Mouse (Mus musculus) ES-CJ7 (cell line): ENCODE results near the gene Spsb4.
A peak's percentile ranks its signal among the peaks of the same experiment; 100 is the strongest.

ENCODE experiments used
- DNase-seq: peaks from one replicate; pipeline ENCODE4 v3.0.0; 2011; ENCODE audit warnings: low read depth, low spot score

The Spsb4 gene

GRCm38 (mm10) chr9:97018677-97019147, at the start of gene Spsb4:
Gene Spsb4, minus strand, starts transcription at chr9:97018843.
- DNase-seq: peak; percentile 76

- DNase-seq: no peak
Measured at GRCm38 (mm10) chr9:97067761-97068160, 49.1 kb upstream of the Spsb4 start.

GRCm38 (mm10) chr9:97065885-97066284, 47.2 kb upstream of the Spsb4 start:
- no peak for DNase-seq

- no peak for DNase-seq
Measured at GRCm38 (mm10) chr9:97065216-97065615, 46.6 kb upstream of the Spsb4 start.

GRCm38 (mm10) chr9:97064161-97064560, 45.5 kb upstream of the Spsb4 start:
- DNase-seq: no peak

- DNase-seq: no peak
Measured at GRCm38 (mm10) chr9:97061696-97062095, 43.1 kb upstream of the Spsb4 start.

- peak; percentile 80 for DNase-seq
Measured at GRCm38 (mm10) chr9:97056541-97057338, 38.1 kb upstream of the Spsb4 start.

- DNase-seq: no peak
Measured at GRCm38 (mm10) chr9:97055906-97056305, 37.3 kb upstream of the Spsb4 start.

GRCm38 (mm10) chr9:97051176-97051575, 32.5 kb upstream of the Spsb4 start:
- no peak for DNase-seq

- no peak for DNase-seq
Measured at GRCm38 (mm10) chr9:97046240-97046639, 27.6 kb upstream of the Spsb4 start.

GRCm38 (mm10) chr9:97041633-97042032, 23.0 kb upstream of the Spsb4 start:
- DNase-seq: no peak

- no peak for DNase-seq
Measured at GRCm38 (mm10) chr9:97038010-97038409, 19.4 kb upstream of the Spsb4 start.

- DNase-seq: no peak
Measured at GRCm38 (mm10) chr9:97036656-97037055, 18.0 kb upstream of the Spsb4 start.

GRCm38 (mm10) chr9:97027361-97027760, 8.7 kb upstream of the Spsb4 start:
- DNase-seq: no peak

- DNase-seq: no peak
Measured at GRCm38 (mm10) chr9:97026006-97026405, 7.4 kb upstream of the Spsb4 start.

GRCm38 (mm10) chr9:97024451-97024850, 5.8 kb upstream of the Spsb4 start:
- DNase-seq: peak; percentile 55

- no peak for DNase-seq
Measured at GRCm38 (mm10) chr9:97022948-97023347, 4.3 kb upstream of the Spsb4 start.

- DNase-seq: no peak
Measured at GRCm38 (mm10) chr9:97022371-97022770, 3.7 kb upstream of the Spsb4 start.

- DNase-seq: no peak
Measured at GRCm38 (mm10) chr9:97020152-97020551, 1.5 kb upstream of the Spsb4 start.

- DNase-seq: no peak
Measured at GRCm38 (mm10) chr9:97019686-97020085, 1.0 kb upstream of the Spsb4 start.

- DNase-seq: no peak
Measured at GRCm38 (mm10) chr9:97019231-97019630, 588 bp upstream of the Spsb4 start.

- peak; percentile 78 for DNase-seq
Measured at GRCm38 (mm10) chr9:97017811-97018641, 617 bp downstream of the Spsb4 start.
